Mouse (Mus musculus) Patski (cell line): ENCODE measurements around the gene Rnase2a. TPM values are rescaled to one million over a fixed set of nuclear protein-coding genes. Genes with fewer than 3 reads are reported as not detected.
"Not testable (repeated sequence)": the region's sequence is repeated elsewhere in the genome, so short reads cannot be mapped to it uniquely, and the experiment has no call there.

Source experiments
- ATAC-seq: fragments of 100-300 bp; one replicate; pipeline ENCODE4 v1.8.0; 2021
- CTCF ChIA-PET: fragments of 350-600 bp; sonication (Branson Sonifier 250); formaldehyde crosslinking; loops from one replicate; lab custom pipeline; 2022; ENCODE audit warnings: inconsistent platforms; lab: Charles Lee
- POLR2A ChIA-PET: fragments of 350-600 bp; sonication (Branson Sonifier 250); formaldehyde crosslinking; loops from one replicate; lab custom pipeline; 2022; ENCODE audit warnings: antibody characterized with exemption, inconsistent platforms; lab: Charles Lee
- DNase-seq: peaks from one replicate; pipeline ENCODE4 v3.0.0-alpha.2; 2011; ENCODE audit warnings: low read depth, low spot score
- H3K27me3 ChIP-seq: fragments of 371-371 bp; one replicate; pipeline ENCODE4 v1.5.1; 2021
- CTCF ChIP-seq: fragments of 100-300 bp; IDR thresholded peaks from one replicate; pipeline ENCODE4 v1.5.1; 2021
- in situ Hi-C: fragments of 300-500 bp; cut with MboI; formaldehyde crosslinking; loops from 3 replicates; pipeline ENCODE4 v1.11.1; 2018; ENCODE audit warnings: low pct_unique_long_range_greater_than_20kb, mixed read lengths
- polyA plus RNA-seq: library from polyadenylated mRNA; unstranded; gene quantifications from one replicate; pipeline ENCODE4 v1.2.3, GENCODE M21; 2021

The Rnase2a gene
- polyA plus RNA-seq, 1 experiment from 2014 or later = not detected

- ATAC-seq (no peak), DNase-seq (no peak)
- in situ Hi-C loops = no loop called here
- peaks cover 6% of the 10 kb centered on the region for H3K27me3 ChIP-seq
- ChIA-PET POLR2A (no interaction called here), CTCF (interaction anchor here (0.6 to 1.1 kb wide), 5 partner anchors 12 to 101 kb away, joined by 3 to 4 read pairs (median 3); no protein-coding TSS in a partner anchor)
- peak; percentile 64 for TF ChIP-seq CTCF
Observed at GRCm38 (mm10) chr14:51240899-51241298, 15.0 kb downstream of the Rnase2a start.

GRCm38 (mm10) chr14:51237488-51237887 is 18.4 kb downstream of the Rnase2a start:
- DNase-seq, ATAC-seq, in situ Hi-C loops: not testable (repeated sequence)

GRCm38 (mm10) chr14:51229657-51230056 is 26.3 kb downstream of the Rnase2a start:
- CTCF ChIA-PET, ATAC-seq, POLR2A ChIA-PET, DNase-seq, H3K27me3 ChIP-seq, in situ Hi-C loops: not testable (repeated sequence)

More at GRCm38 (mm10) chr14:51237488-51237887, 18.4 kb downstream of the Rnase2a start:
- POLR2A ChIA-PET, H3K27me3 ChIP-seq, CTCF ChIA-PET: not testable (repeated sequence)

- POLR2A ChIA-PET, in situ Hi-C loops, ATAC-seq, H3K27me3 ChIP-seq, DNase-seq, CTCF ChIA-PET: not testable (repeated sequence)
Observed at GRCm38 (mm10) chr14:51220075-51220474, 35.8 kb downstream of the Rnase2a start.

Other genes starting within 250 kb of the Rnase2a start
- not detected for gene Rnase10, start 248.4 kb downstream of the Rnase2a start, polyA plus RNA-seq
- not detected for gene Rnase9, start 214.2 kb downstream of the Rnase2a start, polyA plus RNA-seq
- not detected for gene Rnase11, start 205.9 kb downstream of the Rnase2a start, polyA plus RNA-seq
- gene Rnase12, start 198.5 kb downstream of the Rnase2a start, polyA plus RNA-seq = not detected
- gene Olfr750, start 181.7 kb downstream of the Rnase2a start, polyA plus RNA-seq = not detected
- 45.7 TPM for gene Rnase4, start 165.0 kb downstream of the Rnase2a start, polyA plus RNA-seq
- gene Ang, start 165.0 kb downstream of the Rnase2a start, polyA plus RNA-seq = 1.3 TPM
- gene Eddm3b, start 141.7 kb downstream of the Rnase2a start, polyA plus RNA-seq = not detected
- not detected for gene Rnase6, start 132.2 kb downstream of the Rnase2a start, polyA plus RNA-seq
- gene Rnase1, start 109.3 kb downstream of the Rnase2a start, polyA plus RNA-seq = not detected
- gene Rnase2b, start 93.9 kb downstream of the Rnase2a start, polyA plus RNA-seq = not detected
- not detected for gene Ang2, start 57.0 kb downstream of the Rnase2a start, polyA plus RNA-seq
- not detected for gene Ear14, start 52.7 kb downstream of the Rnase2a start, polyA plus RNA-seq
- gene Gm7247, start 105.6 kb upstream of the Rnase2a start, polyA plus RNA-seq = not detected
- not detected for gene Vmn2r88, start 154.7 kb upstream of the Rnase2a start, polyA plus RNA-seq
- gene Vmn2r89, start 195.7 kb upstream of the Rnase2a start, polyA plus RNA-seq = not detected